Mouse (Mus musculus) small intestine, adult 2 months (tissue): ENCODE measurements around the gene Ephx4. TPM values are rescaled to one million over a fixed set of nuclear protein-coding genes. Genes with fewer than 3 reads are reported as not detected.
"Not testable (repeated sequence)": the region's sequence is repeated elsewhere in the genome, so short reads cannot be mapped to it uniquely, and the experiment has no call there.

Experiments
- H3K27ac ChIP-seq: fragments of 200-500 bp; 2 replicates; pipeline ENCODE4 v1.5.1; 2012; ENCODE audit warnings: low read depth, low read length, control low read depth, inconsistent platforms; ENCODE audit not compliant: insufficient read depth
- H3K27me3 ChIP-seq: fragments of 200-500 bp; 2 replicates; pipeline ENCODE4 v1.6.1; 2012; ENCODE audit warnings: mild to moderate bottlenecking, moderate library complexity, low read length, inconsistent platforms; ENCODE audit not compliant: control insufficient read depth, insufficient read depth
- H3K36me3 ChIP-seq: fragments of 200-500 bp; 2 replicates; pipeline ENCODE4 v1.6.1; 2012; ENCODE audit warnings: mild to moderate bottlenecking, low read length, control low read depth, inconsistent platforms; ENCODE audit not compliant: control insufficient read depth, insufficient read depth
- H3K4me1 ChIP-seq: fragments of 200-500 bp; 2 replicates; pipeline ENCODE4 v1.6.1; 2012; ENCODE audit warnings: low read length, inconsistent platforms, mixed read lengths; ENCODE audit not compliant: control insufficient read depth, insufficient read depth, insufficient read length
- H3K4me3 ChIP-seq: fragments of 200-500 bp; 2 replicates; pipeline ENCODE4 v1.5.1; 2012; ENCODE audit warnings: low read depth, mild to moderate bottlenecking, control low read depth, inconsistent platforms, low read length, moderate library complexity
- CTCF ChIP-seq: fragments of 200-500 bp; IDR thresholded peaks from 2 replicates; pipeline ENCODE4 v1.5.1; 2012; ENCODE audit warnings: low read depth, mild to moderate bottlenecking, control low read depth, inconsistent platforms, low read length, moderate library complexity, mixed read lengths; ENCODE audit not compliant: insufficient replicate concordance, insufficient read length; ENCODE audit errors: extremely low read depth
- POLR2A ChIP-seq: fragments of 200-500 bp; IDR thresholded peaks from 2 replicates; pipeline ENCODE4 v1.6.1; 2012; ENCODE audit warnings: low read depth, mild to moderate bottlenecking, control low read depth, inconsistent platforms, low read length, moderate library complexity
- WGBS: fragments of 180-500 bp; shearing (Covaris S2); methylation state at CpG from one replicate; pipeline ENCODE4 v1.1.7; 2018; 5-methylcytosine and 5-hydroxymethylcytosine counted together
- polyA plus RNA-seq: library from polyadenylated mRNA; depleted of rRNA; stranded (reverse); fragments of >200 nt; gene quantifications from 2 replicates; pipeline ENCODE4 v1.2.3, GENCODE M21; 2012

Gene Ephx4
- polyA plus RNA-seq, 1 experiment = 0.15 TPM

GRCm38 (mm10) chr5:107371335-107371734 lies 31.2 kb upstream of the Ephx4 start:
- 0 out of 2 replicates have a peak, but pooled peaks cover 1% of the 10 kb centered on the region for H3K36me3 ChIP-seq
- no peaks in the 10 kb centered on the region for H3K27me3 ChIP-seq
- H3K27ac ChIP-seq = no peak overlapping the region
- 90% methylated on average over 5 of the region's 5 CpGs for WGBS
- TF ChIP-seq POLR2A = no peak
- no peak for TF ChIP-seq CTCF
- peaks cover 2% of the 10 kb centered on the region for H3K4me1 ChIP-seq
- no peak overlapping the region for H3K4me3 ChIP-seq

- Histone ChIP-seq H3K36me3 (0 out of 2 replicates have a peak, but pooled peaks cover 1% of the 10 kb centered on the region), H3K27ac (no peak overlapping the region), H3K4me1 (peaks cover 2% of the 10 kb centered on the region), H3K4me3 (no peak overlapping the region), H3K27me3 (no peaks in the 10 kb centered on the region)
- 72% methylated on average over 4 of the region's 4 CpGs for WGBS
- TF ChIP-seq CTCF (no peak), POLR2A (no peak)
Measured at GRCm38 (mm10) chr5:107373256-107373655, 29.3 kb upstream of the Ephx4 start.

GRCm38 (mm10) chr5:107386448-107386847 lies 16.1 kb upstream of the Ephx4 start:
- H3K27ac ChIP-seq, H3K27me3 ChIP-seq, H3K36me3 ChIP-seq, H3K4me3 ChIP-seq, H3K4me1 ChIP-seq: not testable (repeated sequence)

- Histone ChIP-seq H3K4me3 (no peak overlapping the region), H3K4me1 (no peaks in the 10 kb centered on the region), H3K36me3 (no peaks in the 10 kb centered on the region), H3K27ac (no peak overlapping the region), H3K27me3 (no peaks in the 10 kb centered on the region)
- 86% methylated on average over 1 of the region's 1 CpGs for WGBS
- no peak for TF ChIP-seq CTCF
Measured at GRCm38 (mm10) chr5:107387788-107388187, 14.7 kb upstream of the Ephx4 start.

- H3K27ac ChIP-seq = no peak overlapping the region
- no peaks in the 10 kb centered on the region for H3K4me1 ChIP-seq
- H3K4me3 ChIP-seq = no peak overlapping the region
- H3K27me3 ChIP-seq = no peaks in the 10 kb centered on the region
- no peaks in the 10 kb centered on the region for H3K36me3 ChIP-seq
- WGBS = 93% methylated on average over 2 of the region's 2 CpGs
- TF ChIP-seq POLR2A (no peak), CTCF (no peak)
Measured at GRCm38 (mm10) chr5:107389373-107389772, 13.2 kb upstream of the Ephx4 start.

GRCm38 (mm10) chr5:107394437-107394836 lies 8.1 kb upstream of the Ephx4 start:
- H3K27me3 ChIP-seq = no peaks in the 10 kb centered on the region
- H3K27ac ChIP-seq = no peak overlapping the region
- no peak for TF ChIP-seq POLR2A
- no peak for TF ChIP-seq CTCF
- no peak overlapping the region for H3K4me3 ChIP-seq
- H3K36me3 ChIP-seq = no peaks in the 10 kb centered on the region
- WGBS = 82% methylated on average over 2 of the region's 2 CpGs
- no peaks in the 10 kb centered on the region for H3K4me1 ChIP-seq

- TF ChIP-seq POLR2A = no peak
- TF ChIP-seq CTCF = no peak
- Histone ChIP-seq H3K27me3 (peaks cover 22% of the 10 kb centered on the region), H3K36me3 (no peaks in the 10 kb centered on the region), H3K4me3 (peak overlapping the region; percentile 59), H3K4me1 (peaks cover 4% of the 10 kb centered on the region; the same call in 1 of the 2 replicates), H3K27ac (no peak overlapping the region)
- under 1% methylated on average over 80 of the region's 80 CpGs for WGBS
Measured at GRCm38 (mm10) chr5:107403011-107403946, 743 bp downstream of the Ephx4 start.
